Mouse (Mus musculus): ENCODE results near the gene Gm20683. TPM values are rescaled to one million over a fixed set of nuclear protein-coding genes. Genes with fewer than 3 reads are reported as not detected.
A peak's percentile ranks its signal among the peaks of the same experiment; 100 is the strongest.

Gene Gm20683
- polyA plus RNA-seq (2015; fragmentation: Nextera tagmentation; extraction: Ambion mirVana) = 0.86 and 1.1 TPM in 2 replicates

GRCm38 (mm10) chr17:25841117-25841880 lies at the start of gene Gm20683:
Gm20683 (minus strand) TSS chr17:25841763.
- Histone ChIP-seq H3K4me1 (ENCODE audit: insufficient read depth, low read depth, low read length) (peaks cover 14% of the 10 kb centered on the region; the same call in 1 of the 2 replicates), H3K27ac (ENCODE audit: low read length) (no peak within 1 kb of the TSS), H3K9ac (replicated peaks; ENCODE audit: low read depth) (no peak within 1 kb of the TSS), H3K4me3 (ENCODE audit: low read depth, low read length) (no peak within 1 kb of the TSS), H3K27me3 (replicated peaks; ENCODE audit: insufficient read depth, low read length) (no peaks in the 10 kb centered on the region), H3K4me2 (replicated peaks; ENCODE audit: low read depth, low read length) (no peak within 1 kb of the TSS), H3K36me3 (ENCODE audit: insufficient read depth, low read length) (peaks cover 13% of the 10 kb centered on the region; the same call in 1 of the 2 replicates), H3K9me3 (ENCODE audit: low read length) (no peaks in the 10 kb centered on the region)
- no peak for ATAC-seq
- 93% methylated on average over 18 of the region's 22 CpGs for WGBS
- no peak for DNase-seq (ENCODE audit: low spot score)
- no peak for TF ChIP-seq EP300 (IDR thresholded peaks at IDR 0.05)
- no peak for TF ChIP-seq CTCF (IDR thresholded peaks at IDR 0.05)

GRCm38 (mm10) chr17:25888837-25889236 lies 47.3 kb upstream of the Gm20683 start:
- no peak for ATAC-seq
- Histone ChIP-seq H3K4me3 (ENCODE audit: low read depth, low read length) (no peak overlapping the region), H3K4me2 (replicated peaks; ENCODE audit: low read depth, low read length) (no peak overlapping the region), H3K27me3 (replicated peaks; ENCODE audit: insufficient read depth, low read length) (no peaks in the 10 kb centered on the region), H3K4me1 (ENCODE audit: insufficient read depth, low read depth, low read length) (no peaks in the 10 kb centered on the region), H3K9ac (replicated peaks; ENCODE audit: low read depth) (no peak overlapping the region), H3K27ac (ENCODE audit: low read length) (no peak overlapping the region), H3K9me3 (ENCODE audit: low read length) (no peaks in the 10 kb centered on the region), H3K36me3 (ENCODE audit: insufficient read depth, low read length) (peaks cover 1% of the 10 kb centered on the region; the same call in 1 of the 2 replicates)
- WGBS = 92% methylated on average over 3 of the region's 3 CpGs
- TF ChIP-seq EP300 (IDR thresholded peaks at IDR 0.05) (no peak), CTCF (IDR thresholded peaks at IDR 0.05) (no peak)
- no peak for DNase-seq (ENCODE audit: low spot score)

GRCm38 (mm10) chr17:25887467-25887866 lies 45.9 kb upstream of the Gm20683 start:
- H3K9me3 ChIP-seq (ENCODE audit: low read length) = no peaks in the 10 kb centered on the region
- 55% methylated on average over 10 of the region's 10 CpGs for WGBS
- H3K9ac ChIP-seq (replicated peaks; ENCODE audit: low read depth) = no peak overlapping the region
- ATAC-seq (peak; percentile 73), DNase-seq (ENCODE audit: low spot score) (peak; percentile 56)
- no peaks in the 10 kb centered on the region for H3K4me1 ChIP-seq (ENCODE audit: insufficient read depth, low read depth, low read length)
- no peak overlapping the region for H3K27ac ChIP-seq (ENCODE audit: low read length)
- TF ChIP-seq CTCF (IDR thresholded peaks at IDR 0.05) (no peak), EP300 (IDR thresholded peaks at IDR 0.05) (peak; percentile 76)
- peaks cover 9% of the 10 kb centered on the region; the same call in 1 of the 2 replicates for H3K36me3 ChIP-seq (ENCODE audit: insufficient read depth, low read length)
- H3K4me3 ChIP-seq (ENCODE audit: low read depth, low read length) = no peak overlapping the region
- H3K27me3 ChIP-seq (replicated peaks; ENCODE audit: insufficient read depth, low read length) = no peaks in the 10 kb centered on the region
- H3K4me2 ChIP-seq (replicated peaks; ENCODE audit: low read depth, low read length) = no peak overlapping the region

- Histone ChIP-seq H3K36me3 (ENCODE audit: insufficient read depth, low read length) (peaks cover 9% of the 10 kb centered on the region; the same call in 1 of the 2 replicates), H3K9me3 (ENCODE audit: low read length) (no peaks in the 10 kb centered on the region), H3K9ac (replicated peaks; ENCODE audit: low read depth) (no peak overlapping the region), H3K27ac (ENCODE audit: low read length) (no peak overlapping the region), H3K27me3 (replicated peaks; ENCODE audit: insufficient read depth, low read length) (no peaks in the 10 kb centered on the region), H3K4me2 (replicated peaks; ENCODE audit: low read depth, low read length) (no peak overlapping the region), H3K4me3 (ENCODE audit: low read depth, low read length) (no peak overlapping the region), H3K4me1 (ENCODE audit: insufficient read depth, low read depth, low read length) (no peaks in the 10 kb centered on the region)
- TF ChIP-seq EP300 (IDR thresholded peaks at IDR 0.05) (no peak), CTCF (IDR thresholded peaks at IDR 0.05) (no peak)
- no peak for DNase-seq (ENCODE audit: low spot score)
- no peak for ATAC-seq
Measured at GRCm38 (mm10) chr17:25886806-25887205, 45.2 kb upstream of the Gm20683 start.

- WGBS = 71% methylated on average over 4 of the region's 4 CpGs
- H3K4me3 ChIP-seq (ENCODE audit: low read depth, low read length) = no peak overlapping the region
- peaks cover 9% of the 10 kb centered on the region; the same call in 1 of the 2 replicates for H3K36me3 ChIP-seq (ENCODE audit: insufficient read depth, low read length)
- TF ChIP-seq EP300 (IDR thresholded peaks at IDR 0.05) = no peak
- TF ChIP-seq CTCF (IDR thresholded peaks at IDR 0.05) = peak; percentile 61
- no peaks in the 10 kb centered on the region for H3K4me1 ChIP-seq (ENCODE audit: insufficient read depth, low read depth, low read length)
- ATAC-seq (no peak), DNase-seq (ENCODE audit: low spot score) (no peak)
- no peak overlapping the region for H3K4me2 ChIP-seq (replicated peaks; ENCODE audit: low read depth, low read length)
- no peaks in the 10 kb centered on the region for H3K27me3 ChIP-seq (replicated peaks; ENCODE audit: insufficient read depth, low read length)
- no peak overlapping the region for H3K27ac ChIP-seq (ENCODE audit: low read length)
- H3K9me3 ChIP-seq (ENCODE audit: low read length) = no peaks in the 10 kb centered on the region
- no peak overlapping the region for H3K9ac ChIP-seq (replicated peaks; ENCODE audit: low read depth)
Measured at GRCm38 (mm10) chr17:25885636-25886035, 44.1 kb upstream of the Gm20683 start.

- DNase-seq (ENCODE audit: low spot score) (no peak), ATAC-seq (no peak)
- Histone ChIP-seq H3K4me1 (ENCODE audit: insufficient read depth, low read depth, low read length) (no peaks in the 10 kb centered on the region), H3K36me3 (ENCODE audit: insufficient read depth, low read length) (peaks cover 9% of the 10 kb centered on the region; the same call in 1 of the 2 replicates), H3K4me2 (replicated peaks; ENCODE audit: low read depth, low read length) (no peak overlapping the region), H3K4me3 (ENCODE audit: low read depth, low read length) (no peak overlapping the region), H3K9me3 (ENCODE audit: low read length) (no peaks in the 10 kb centered on the region), H3K27ac (ENCODE audit: low read length) (no peak overlapping the region), H3K27me3 (replicated peaks; ENCODE audit: insufficient read depth, low read length) (no peaks in the 10 kb centered on the region), H3K9ac (replicated peaks; ENCODE audit: low read depth) (no peak overlapping the region)
- 94% methylated on average over 3 of the region's 3 CpGs for WGBS
- no peak for TF ChIP-seq EP300 (IDR thresholded peaks at IDR 0.05)
- TF ChIP-seq CTCF (IDR thresholded peaks at IDR 0.05) = peak; percentile 14
Measured at GRCm38 (mm10) chr17:25883824-25884223, 42.3 kb upstream of the Gm20683 start.

Data from lung, postnatal 0 days (tissue).